Mouse (Mus musculus) layer of hippocampus, adult 2 months (tissue): ENCODE measurements at regions not wholly inside any gene's neighbourhood (a gene's known extent, or its start where the extent isn't known, plus 50 kb on each side); places are given as distances from the start of the nearest gene placed in this dataset.
"Not testable (repeated sequence)": the region's sequence is repeated elsewhere in the genome, so short reads cannot be mapped to it uniquely, and the experiment has no call there.

Experiments used
- DNase-seq, 2 experiments: peaks; one replicate each; pipeline ENCODE4 v3.0.0; 2022; ENCODE audit warnings: low spot score in 2 of 2
- H3K27ac ChIP-seq: fragments of 200-600 bp; 2 replicates; pipeline ENCODE4 v1.8.1; 2022
- H3K4me3 ChIP-seq: fragments of 200-600 bp; 2 replicates; pipeline ENCODE4 v1.8.1; 2022; ENCODE audit warnings: mild to moderate bottlenecking
- CTCF ChIP-seq: fragments of 200-600 bp; conservative IDR thresholded peaks from 2 replicates; pipeline ENCODE4 v1.8.1; 2022; ENCODE audit warnings: antibody characterized with exemption, mild to moderate bottlenecking, moderate library complexity

GRCm38 (mm10) chr5:109842186-109842978, 80.8 kb upstream of the Gm15446 start:
- H3K27ac ChIP-seq = not testable (repeated sequence)

GRCm38 (mm10) chr5:109844236-109844635, 79.0 kb upstream of the Gm15446 start:
- H3K4me3 ChIP-seq, H3K27ac ChIP-seq, DNase-seq: not testable (repeated sequence)

More at GRCm38 (mm10) chr5:109842186-109842978, 80.8 kb upstream of the Gm15446 start:
- not testable (repeated sequence) for H3K4me3 ChIP-seq, DNase-seq

GRCm38 (mm10) chr5:109844753-109845186, 78.4 kb upstream of the Gm15446 start:
- no peak overlapping the region for H3K27ac ChIP-seq
- TF ChIP-seq CTCF = no peak
- no peak for DNase-seq
- peak overlapping the region; percentile 24; the same call in 1 of the 2 replicates for H3K4me3 ChIP-seq

GRCm38 (mm10) chr5:109851225-109851624, 72.0 kb upstream of the Gm15446 start:
- not testable (repeated sequence) for DNase-seq, H3K4me3 ChIP-seq

GRCm38 (mm10) chr5:109860402-109860801, 62.8 kb upstream of the Gm15446 start:
- DNase-seq = no peak
- no peak overlapping the region for H3K27ac ChIP-seq
- TF ChIP-seq CTCF = no peak
- H3K4me3 ChIP-seq = no peak overlapping the region

More at GRCm38 (mm10) chr5:109851225-109851624, 72.0 kb upstream of the Gm15446 start:
- not testable (repeated sequence) for H3K27ac ChIP-seq

- H3K27ac ChIP-seq, DNase-seq, H3K4me3 ChIP-seq: not testable (repeated sequence)
Measured at GRCm38 (mm10) chr5:109864517-109864916, 58.7 kb upstream of the Gm15446 start.

- DNase-seq = no peak
- no peak for TF ChIP-seq CTCF
- H3K4me3 ChIP-seq = peak overlapping the region; percentile 76; the same call in 1 of the 2 replicates
- H3K27ac ChIP-seq = no peak overlapping the region
Measured at GRCm38 (mm10) chr5:109865628-109866027, 57.6 kb upstream of the Gm15446 start.

GRCm38 (mm10) chr5:109866337-109867126, 56.7 kb upstream of the Gm15446 start:
- no peak for TF ChIP-seq CTCF
- Histone ChIP-seq H3K27ac (peak overlapping the region; percentile 88), H3K4me3 (peak overlapping the region; percentile 76)
- DNase-seq = peak; percentile 82 to 91

GRCm38 (mm10) chr5:109867221-109867620, 56.0 kb upstream of the Gm15446 start:
- H3K4me3 ChIP-seq = peak overlapping the region; percentile 76
- DNase-seq = not testable (repeated sequence)
- peak overlapping the region; percentile 88; the same call in 1 of the 2 replicates for H3K27ac ChIP-seq
